Mouse (Mus musculus) spleen, adult 12 weeks (tissue): ENCODE data around the gene Qprt.

ENCODE experiments used
- DNase-seq: peaks from one replicate; pipeline ENCODE4 v3.0.0; 2022; ENCODE audit warnings: low spot score

The Qprt gene

DNA sequence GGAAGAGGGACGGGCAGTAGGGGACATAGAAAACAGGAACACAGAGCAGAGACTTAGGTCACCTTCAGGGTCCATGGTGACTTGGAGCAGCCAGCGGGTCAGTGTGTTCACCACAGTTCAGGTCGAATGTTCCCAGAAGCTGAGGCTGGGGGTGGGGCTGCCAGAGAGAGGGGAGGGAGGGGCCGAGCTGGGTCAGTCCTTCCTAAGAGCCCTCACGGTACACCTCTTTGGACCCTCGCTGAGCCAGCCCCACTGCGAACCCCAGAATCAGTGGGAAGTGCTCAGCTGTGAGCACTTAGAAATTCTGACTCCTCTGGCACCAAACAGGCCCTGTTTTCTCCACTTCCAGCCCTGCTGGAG, at the start of gene Qprt:
Qprt (minus strand) TSS at position 316 of the 360 bp plus-strand sequence.
- no peak for DNase-seq

DNA sequence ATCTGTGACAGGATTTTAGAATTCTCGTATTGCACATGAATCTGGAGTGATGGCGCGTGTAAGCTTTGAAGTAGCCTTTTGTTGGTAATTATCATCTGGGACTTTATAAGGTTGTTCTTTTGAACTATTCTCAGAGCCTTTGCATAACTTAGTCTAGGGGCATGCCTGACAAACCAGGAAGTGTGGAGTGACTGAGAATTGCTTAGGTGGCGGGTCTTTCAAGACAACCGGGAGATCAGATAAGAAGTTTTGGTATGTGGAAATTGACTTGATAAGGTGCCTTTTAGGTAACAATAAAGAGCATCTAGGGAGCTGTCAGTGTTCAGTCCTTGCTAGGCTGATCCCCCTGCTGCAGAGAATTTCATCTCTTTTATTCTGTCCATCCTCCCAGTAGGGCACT, 44.5 kb upstream of the Qprt start:
- DNase-seq, result no peak

DNA sequence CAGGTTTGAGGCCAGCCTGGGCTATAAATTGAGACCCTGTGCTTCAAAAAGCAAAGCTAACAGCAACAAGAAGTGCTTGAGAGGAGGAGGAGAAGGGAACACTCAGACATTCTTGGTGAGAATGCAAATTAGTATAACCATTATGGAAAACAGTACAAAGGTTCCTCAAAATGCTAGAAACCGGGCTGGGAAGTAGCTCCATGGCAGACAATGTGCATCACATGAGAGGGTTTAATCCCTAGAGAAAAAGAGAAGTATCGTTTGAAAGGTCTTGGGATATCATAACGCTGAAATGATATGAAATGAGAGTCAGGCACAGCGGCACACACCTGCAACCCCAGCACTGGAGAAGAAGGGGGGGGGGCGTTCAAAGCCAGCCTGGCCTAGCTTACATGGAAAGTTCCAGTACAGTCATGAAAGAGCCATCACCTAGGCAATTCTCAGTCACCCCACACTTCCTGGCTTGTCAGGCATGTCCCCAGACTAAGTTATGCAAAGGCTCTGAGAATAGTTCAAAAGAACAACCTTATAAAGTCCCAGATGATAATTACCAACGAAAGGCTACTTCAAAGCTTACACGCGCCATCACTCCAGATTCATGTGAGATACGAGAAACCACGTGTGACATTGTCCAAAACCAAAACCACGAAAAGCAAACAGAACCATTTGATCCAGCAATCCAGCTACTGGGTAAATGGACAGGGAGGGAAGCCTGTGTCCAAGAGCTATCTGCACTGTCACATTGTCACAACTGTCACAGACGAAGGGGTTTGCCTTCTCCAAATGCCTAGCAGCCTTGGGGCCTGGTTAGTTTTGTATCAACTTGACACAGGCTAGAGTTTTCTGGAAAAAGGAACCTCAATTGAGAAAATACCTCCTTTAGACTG, 43.8 kb upstream of the Qprt start:
- no peak for DNase-seq

DNA sequence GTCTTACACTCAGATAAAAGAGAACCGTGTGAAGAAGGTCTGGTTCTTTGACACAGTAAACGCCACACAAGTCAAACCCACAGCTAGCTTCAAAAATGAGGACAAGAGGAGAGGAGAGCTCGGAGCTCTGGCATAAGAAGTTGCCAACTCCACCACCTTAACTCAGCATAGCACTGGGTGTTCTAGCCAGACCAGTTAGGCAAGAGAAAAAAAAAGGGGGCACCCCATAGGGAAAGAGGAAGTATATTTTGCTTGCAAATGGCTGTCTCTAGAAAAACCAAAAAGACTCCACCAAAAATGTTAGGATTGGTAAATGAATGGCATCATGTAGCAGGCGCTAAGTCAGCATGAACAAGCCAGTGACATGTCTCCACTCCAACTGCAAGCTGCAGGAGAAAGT, 42.0 kb upstream of the Qprt start:
- DNase-seq, result no peak

GRCm38 (mm10) chr7:127162546-127162945, 40.5 kb upstream of the Qprt start:
- DNase-seq, result no peak

GRCm38 (mm10) chr7:127157548-127157947, 35.5 kb upstream of the Qprt start:
- DNase-seq, result no peak

DNA sequence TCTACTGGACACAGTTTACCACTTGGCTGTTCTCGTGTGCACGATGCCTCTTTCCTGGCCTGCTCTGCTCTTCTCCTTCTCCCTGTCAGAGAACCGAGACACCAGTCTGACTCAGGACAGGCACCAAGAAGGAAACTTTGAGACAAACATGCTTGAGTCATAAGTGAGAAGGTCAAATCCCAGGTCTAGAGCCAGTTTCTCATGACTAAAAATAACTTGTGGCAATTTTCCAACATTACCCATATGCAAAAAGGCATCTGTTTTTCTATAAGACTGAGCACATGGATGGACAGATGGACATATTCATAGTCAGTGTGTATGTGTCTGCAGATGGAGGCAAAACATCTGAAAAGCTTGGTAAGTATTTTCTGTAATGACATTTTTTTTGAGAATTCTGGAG, 31.5 kb upstream of the Qprt start:
- DNase-seq, result no peak

DNA sequence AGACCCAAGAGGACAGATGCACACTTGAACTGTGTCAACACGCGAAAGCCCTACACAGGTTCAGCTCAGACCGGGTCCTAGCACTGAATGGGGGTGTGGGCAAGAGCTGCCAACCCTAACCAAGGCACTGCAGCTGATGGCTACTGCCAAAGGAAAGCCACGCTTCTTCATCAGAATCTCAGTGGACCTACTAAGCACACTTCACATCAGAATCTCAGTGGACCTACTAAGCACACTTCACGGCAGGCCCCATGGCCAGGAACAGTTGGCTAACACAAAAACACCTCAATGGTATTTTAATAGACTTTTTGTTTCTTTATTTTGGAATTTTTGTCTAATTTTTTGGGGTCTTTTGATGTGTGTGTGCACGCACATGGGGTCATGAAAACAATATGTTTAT, 30.4 kb upstream of the Qprt start:
- DNase-seq, result no peak

DNA sequence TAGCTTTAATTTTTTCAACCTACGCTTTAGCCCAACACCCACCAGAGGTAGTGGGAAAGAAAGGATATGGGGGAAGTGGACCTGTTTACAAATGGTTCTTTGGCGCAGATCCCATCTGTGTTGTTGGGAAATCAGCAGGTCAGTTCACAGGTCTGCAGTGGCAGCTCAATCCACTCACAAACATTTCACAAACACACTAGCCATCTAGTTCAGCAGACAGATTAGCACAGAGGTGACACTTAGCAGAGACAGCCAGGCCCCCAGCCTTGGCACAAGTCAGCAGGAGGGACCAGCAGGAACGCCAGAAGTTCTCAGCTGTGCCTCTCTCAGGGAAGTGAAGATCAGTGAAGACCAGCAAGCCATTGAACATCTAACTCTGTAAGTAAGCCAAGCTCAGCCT, 25.9 kb upstream of the Qprt start:
- no peak for DNase-seq

DNA sequence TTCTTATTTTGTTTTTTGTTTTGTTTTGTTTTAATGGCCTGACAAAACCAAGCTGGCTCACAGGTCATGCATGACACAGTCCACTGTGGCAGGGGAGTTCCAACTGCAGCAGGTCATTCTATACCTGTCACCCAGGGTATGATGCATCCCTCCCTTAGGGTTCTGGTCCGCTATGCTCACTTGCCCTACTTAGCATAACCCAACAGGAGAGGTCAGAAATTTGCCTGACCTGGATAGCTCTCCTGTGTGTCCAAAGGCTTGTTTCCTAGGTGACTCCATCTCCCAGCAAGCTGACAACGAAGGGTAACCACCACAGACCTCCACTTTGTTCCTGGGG, 24.2 kb upstream of the Qprt start:
- no peak for DNase-seq

DNA sequence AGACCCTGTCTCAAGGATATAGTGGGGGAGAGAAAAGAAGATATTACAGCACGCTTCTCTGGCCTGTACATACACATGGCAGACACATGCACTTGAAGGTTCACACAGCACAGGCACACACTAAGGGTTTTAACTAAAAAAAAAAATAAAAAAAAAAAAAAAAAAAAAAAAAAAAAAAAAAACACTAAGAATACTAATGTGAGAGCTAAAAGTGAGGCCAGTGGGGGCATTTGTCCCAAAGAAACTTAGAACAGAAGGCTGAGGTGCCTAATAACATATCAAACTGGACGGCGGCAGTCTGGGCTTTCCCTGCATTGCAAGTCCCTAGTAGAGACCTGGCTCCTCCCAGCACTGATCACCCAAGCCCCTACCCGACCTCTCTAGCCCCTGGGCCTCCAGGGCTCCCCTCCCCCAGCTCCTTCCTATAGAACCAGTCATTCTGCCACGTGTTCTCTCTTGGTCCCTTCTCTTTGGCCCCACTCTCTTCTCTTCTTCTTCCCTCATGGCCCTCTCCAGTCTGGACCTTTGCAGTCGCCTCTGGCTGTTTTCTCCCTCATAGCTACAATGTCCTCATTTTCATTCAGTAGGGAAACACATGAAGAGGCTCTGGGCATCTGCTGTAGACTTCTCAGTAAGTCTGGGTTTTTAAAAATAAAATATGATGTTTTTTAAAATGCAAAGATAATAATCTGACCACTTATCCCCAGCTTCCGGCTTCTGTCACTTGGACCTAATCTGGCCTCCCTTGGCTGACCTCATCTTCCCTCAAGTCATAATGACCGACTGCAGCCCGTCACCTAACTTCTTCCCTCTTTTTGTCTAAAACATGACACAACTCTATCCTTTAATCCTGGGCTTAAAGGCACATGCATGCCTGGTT, 23.6 kb upstream of the Qprt start:
- DNase-seq, result no peak

DNA sequence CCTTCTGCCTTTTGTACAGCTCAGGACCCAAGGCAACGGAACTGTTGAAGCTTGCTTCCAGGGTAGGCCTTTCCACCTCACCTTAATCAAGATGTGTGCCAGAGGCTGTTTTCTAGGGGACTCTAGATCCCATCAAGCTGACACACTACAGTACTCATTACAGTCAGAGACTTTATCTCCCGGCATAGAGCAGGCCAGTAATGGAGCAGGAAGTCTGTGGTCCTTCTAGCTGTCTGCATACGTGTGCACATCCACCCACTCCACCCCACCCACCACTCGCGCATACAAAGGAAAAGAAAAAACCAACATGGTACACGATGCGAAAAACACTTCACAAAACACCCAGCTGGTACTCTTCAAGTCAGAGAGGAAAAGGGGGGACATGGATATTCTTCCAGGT, 22.4 kb upstream of the Qprt start:
- DNase-seq, result no peak

- DNase-seq, result no peak
These were observed 20.6 kb upstream of the Qprt start for GRCm38 (mm10) chr7:127142666-127143065.

- DNase-seq, result no peak
These were observed 20.2 kb upstream of the Qprt start for GRCm38 (mm10) chr7:127142214-127142613.

- no peak for DNase-seq
These were observed 18.8 kb upstream of the Qprt start for GRCm38 (mm10) chr7:127140623-127141404.

- DNase-seq, result no peak
These were observed 17.5 kb upstream of the Qprt start for GRCm38 (mm10) chr7:127139562-127139961.

DNA sequence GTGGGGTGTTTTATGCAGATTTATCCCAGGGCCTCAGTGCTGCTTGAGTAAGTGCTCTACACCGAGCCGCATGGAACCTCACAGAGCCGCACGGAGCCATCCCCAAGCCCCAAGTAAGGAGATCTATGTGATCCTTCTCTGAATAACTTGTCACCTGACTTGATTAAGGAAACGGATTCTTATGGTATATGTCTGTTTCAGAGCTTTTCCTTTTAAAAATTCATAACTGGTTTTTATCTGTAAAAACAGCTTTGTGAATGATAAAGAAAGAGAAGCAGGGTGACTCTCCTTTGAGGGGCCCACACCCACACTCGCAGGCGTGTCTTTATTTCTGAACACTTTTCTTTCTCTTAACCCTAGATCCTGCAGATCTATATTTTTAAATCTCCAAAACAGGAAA, 17.1 kb upstream of the Qprt start:
- no peak for DNase-seq

DNA sequence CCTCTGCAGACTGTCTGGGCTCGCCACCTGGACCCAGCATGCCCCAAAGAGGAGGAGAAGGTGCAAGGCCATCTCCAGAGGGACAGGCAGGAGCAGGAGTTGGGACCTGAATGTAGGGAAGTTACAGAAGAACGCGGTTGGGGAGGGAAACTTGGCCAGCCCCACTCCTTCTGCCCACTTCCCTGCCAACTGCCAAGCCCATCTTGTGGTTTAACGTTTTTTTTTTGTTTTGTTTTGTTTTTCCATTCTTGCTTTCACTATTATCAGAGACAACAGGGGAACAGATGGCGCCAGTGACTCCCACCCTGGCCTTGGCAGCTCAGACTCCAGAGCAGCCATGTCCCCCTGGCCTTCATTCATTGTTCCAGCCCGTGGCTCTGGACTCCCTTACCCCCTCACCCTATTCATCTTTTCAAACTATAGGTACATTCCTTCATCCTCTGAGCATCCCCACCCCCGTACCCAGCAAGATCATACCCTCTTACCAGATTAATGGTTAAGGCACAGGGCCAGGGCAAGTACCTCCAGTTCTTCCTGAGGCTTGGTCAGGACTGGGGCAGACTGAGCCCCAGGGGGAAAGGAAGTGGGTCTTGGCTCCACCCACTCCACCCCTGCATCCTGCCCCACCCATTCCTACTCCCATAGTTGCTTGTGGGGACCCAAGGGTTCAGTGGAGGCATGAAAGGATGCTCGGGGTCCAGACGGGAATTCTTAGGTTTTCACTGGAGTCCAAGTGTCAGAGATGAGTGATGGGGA, 15.4 kb upstream of the Qprt start, which contains the start of gene Spn:
Spn (minus strand) TSS at position 562 of the 756 bp plus-strand sequence.
- DNase-seq, result peak; percentile 31

DNA sequence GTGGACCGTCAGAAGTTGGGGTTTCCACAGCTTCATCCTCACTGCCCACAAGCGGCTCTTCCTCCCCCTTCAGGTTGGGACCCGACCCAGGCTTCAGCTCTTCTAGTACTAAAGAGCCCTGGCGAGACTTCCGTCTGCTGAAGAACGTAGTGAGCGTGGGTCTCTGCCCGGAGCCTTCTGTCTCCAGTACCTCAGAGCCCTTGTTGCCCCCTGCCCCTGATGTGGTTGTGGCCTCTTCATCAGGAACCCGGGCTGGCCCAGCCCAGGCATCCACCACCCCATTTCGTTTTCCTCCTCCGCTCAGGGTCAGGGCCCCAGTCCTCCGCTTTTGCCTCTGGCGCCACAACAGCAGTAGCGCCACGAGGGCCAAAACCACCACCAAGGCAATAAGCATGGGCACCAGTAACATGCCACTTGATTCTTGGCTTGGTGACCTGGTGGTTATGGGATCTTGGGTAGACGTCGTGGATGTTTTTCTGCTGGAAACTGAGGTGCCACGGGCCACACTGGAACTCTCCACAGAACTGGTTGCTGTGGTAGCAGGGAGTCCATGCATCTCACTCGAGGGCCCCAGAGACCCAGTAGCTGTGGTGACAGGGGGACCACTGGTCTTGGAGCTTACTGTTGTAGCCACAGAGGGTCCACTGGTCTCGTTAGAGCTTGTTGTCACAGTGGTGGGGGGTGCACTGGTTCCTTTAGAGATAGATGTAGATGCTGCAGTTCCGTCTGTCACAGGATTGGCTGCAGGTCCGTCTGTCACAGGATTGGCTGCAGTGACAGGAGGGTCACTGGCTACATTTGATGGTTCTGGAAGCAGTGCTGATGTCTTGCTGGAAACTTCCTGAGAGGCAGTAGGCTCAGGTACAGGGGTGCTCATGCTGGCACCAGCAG, 14.4 kb upstream of the Qprt start:
- DNase-seq, result no peak

GRCm38 (mm10) chr7:127134821-127135447, 12.9 kb upstream of the Qprt start:
- peak; percentile 35 for DNase-seq
